Mouse (Mus musculus): Measurements from ENCODE around the gene Frmpd3.

DNA sequence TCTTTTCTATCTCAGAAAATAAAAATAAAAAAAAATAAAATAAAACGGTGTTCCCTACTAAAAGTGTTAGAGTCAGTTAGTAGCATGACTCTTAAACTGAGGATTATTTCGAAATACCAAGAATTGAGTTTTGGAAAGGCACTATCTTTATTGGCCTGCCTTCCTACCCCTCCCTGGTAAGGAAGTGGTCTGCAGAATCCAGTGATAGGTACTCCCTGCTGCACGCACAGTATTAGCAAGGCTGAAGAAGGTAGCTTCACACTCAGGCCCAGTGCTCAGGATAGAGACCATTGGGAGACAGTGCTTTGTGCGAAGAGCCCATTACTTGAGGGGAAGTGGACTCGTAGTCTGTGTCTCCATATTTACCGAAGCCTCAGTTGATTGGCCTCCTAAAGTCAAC, 136.2 kb downstream of the Frmpd3 start:
- no peak for TF ChIP-seq POLR2A (IDR thresholded peaks at IDR 0.05; ENCODE audit: low read depth, low read length)
- no peak for TF ChIP-seq CTCF (conservative IDR thresholded peaks at IDR 0.05; ENCODE audit: insufficient read depth, insufficient read length, low read depth, low read length)
